In the genomic region with DNA sequence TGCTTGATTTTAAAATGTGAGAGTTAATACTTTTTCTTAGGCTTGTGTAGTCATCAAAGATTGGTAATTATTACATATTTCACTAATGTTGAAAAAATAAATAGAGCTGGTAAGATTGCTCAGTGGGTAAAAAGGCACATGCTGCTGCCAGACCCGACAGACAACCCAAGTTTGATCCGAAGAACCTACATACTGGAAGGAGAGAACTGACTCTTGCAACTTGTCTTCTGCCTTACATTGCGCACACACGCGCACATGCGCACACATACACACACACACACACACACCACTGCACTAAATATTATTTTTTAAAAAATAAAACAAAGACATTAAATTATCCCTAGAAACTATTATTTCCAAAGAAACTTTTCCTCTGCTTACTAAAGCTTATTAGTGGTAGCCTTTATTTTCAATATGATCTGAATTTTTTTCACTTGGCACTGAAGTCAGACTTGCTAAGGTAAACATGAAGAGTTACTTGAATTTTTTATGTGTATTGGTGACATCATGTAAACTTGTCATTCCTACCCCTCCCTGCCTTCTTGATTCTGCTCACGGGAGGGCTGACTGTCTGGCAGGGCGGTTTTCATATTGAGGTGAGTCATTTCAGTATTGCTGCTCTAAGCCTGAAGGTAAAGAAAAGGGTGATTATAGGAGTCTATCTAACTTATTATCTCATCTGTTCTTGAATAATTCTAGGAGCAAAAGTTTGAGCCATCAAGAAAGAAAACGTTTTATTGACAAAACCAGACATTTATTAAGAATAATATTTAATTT, we compare ENCODE assay signal across 8 mouse cellular contexts. TPM values are rescaled to one million over a fixed set of nuclear protein-coding genes. Genes with fewer than 3 reads are reported as not detected.
A peak's percentile ranks its signal among the peaks of the same experiment; 100 is the strongest.
DNase-seq lines count a peak whose midpoint lies in the region; ATAC-seq and TF ChIP-seq lines count a peak whose summit lies in the region.

No protein-coding gene starts in this region.

- H3K9ac ChIP-seq in CH12.LX (ENCODE audit: insufficient read depth, low read depth): peak overlapping the region; percentile 54
- no peak overlapping the region for H3K9ac ChIP-seq in forebrain, embryonic 16.5 days (replicated peaks; ENCODE audit: low read depth, low read length)

- no peak for DNase-seq in heart, embryonic 10.5 days (ENCODE audit: low spot score)
- DNase-seq in heart, adult 11 months: no peak
- peak; percentile 74 for DNase-seq in CH12.LX (ENCODE audit: extremely low read depth)
- DNase-seq in embryo, embryonic 10 days (ENCODE audit: low spot score): no peak
- DNase-seq in right cerebral cortex, adult 2 months (ENCODE audit: low spot score in 2 of 2): no peak
- DNase-seq in yolk sac, embryonic 10.5 days (ENCODE audit: low spot score): no peak

- WGBS in heart, embryonic 10.5 days: 73% methylated on average over 9 of the region's 9 CpGs
- 71% methylated on average over 9 of the region's 9 CpGs for WGBS in forebrain, embryonic 16.5 days
- WGBS in macrophage (ENCODE audit: missing documents): 84% methylated on average over 9 of the region's 9 CpGs

- peaks cover 7% of the 10 kb centered on the region; the same call in 1 of the 2 replicates for H3K36me3 ChIP-seq in heart, embryonic 10.5 days
- H3K36me3 ChIP-seq in CH12.LX (replicated peaks in 1 of 2; ENCODE audit: control insufficient read depth in 1 of 2, insufficient read depth in 1 of 2, low read length in 1 of 2): peaks cover 0 to 16% of the 10 kb centered on the region in 2 experiments
- H3K36me3 ChIP-seq in forebrain, embryonic 16.5 days (ENCODE audit: control insufficient read depth, insufficient read depth): no peaks in the 10 kb centered on the region
- H3K36me3 ChIP-seq in macrophage (ENCODE audit: inconsistent target): no peaks in the 10 kb centered on the region

- no peak for TF ChIP-seq RAD21 in CH12.LX (IDR thresholded peaks at IDR 0.05; ENCODE audit: low read depth, low read length)

- peak overlapping the region; percentile 96 for H3K4me2 ChIP-seq in CH12.LX (ENCODE audit: insufficient read depth, low read depth, poor library complexity, severe bottlenecking)
- H3K4me2 ChIP-seq in forebrain, embryonic 16.5 days (ENCODE audit: low read length): peak overlapping the region; percentile 45

- dilution Hi-C loops in CH12.LX (cut with MboI; ENCODE audit: extremely low pct_ligation_motif_present, extremely low pct_unique_long_range_greater_than_20kb, low sequenced_read_pairs): no loop called here

- peaks cover 5% of the 10 kb centered on the region; the same call in 1 of the 2 replicates for H3K4me1 ChIP-seq in heart, embryonic 10.5 days
- peaks cover 4 to 40% of the 10 kb centered on the region in 2 experiments; a peak in 3 of 4 replicates for H3K4me1 ChIP-seq in CH12.LX (ENCODE audit: control insufficient read depth in 1 of 2, insufficient read depth in 2 of 2)
- H3K4me1 ChIP-seq in forebrain, embryonic 16.5 days (replicated peaks; ENCODE audit: control insufficient read depth, insufficient read depth, low read length): peaks cover 6% of the 10 kb centered on the region

- no peaks in the 10 kb centered on the region for H3K9me3 ChIP-seq in heart, embryonic 10.5 days
- H3K9me3 ChIP-seq in CH12.LX (replicated peaks; ENCODE audit: low read length): no peaks in the 10 kb centered on the region
- no peaks in the 10 kb centered on the region for H3K9me3 ChIP-seq in forebrain, embryonic 16.5 days (ENCODE audit: control insufficient read depth, low read length)

- TF ChIP-seq POLR2A in CH12.LX (IDR thresholded peaks at IDR 0.05; ENCODE audit: low read depth, low read length): no peak

- H3K79me2 ChIP-seq in CH12.LX (replicated peaks; ENCODE audit: control insufficient read depth, extremely low read depth, insufficient read depth, poor library complexity, severe bottlenecking) (peaks cover 23% of the 10 kb centered on the region), macrophage (ENCODE audit: inconsistent target) (peaks cover 62% of the 10 kb centered on the region)

- no peak overlapping the region for H3K27ac ChIP-seq in heart, embryonic 10.5 days
- H3K27ac ChIP-seq in CH12.LX (ENCODE audit: insufficient read depth, low read depth) (no peak overlapping the region), macrophage (no peak overlapping the region)
- no peak overlapping the region for H3K27ac ChIP-seq in forebrain, embryonic 16.5 days (ENCODE audit: low read length)

- H3K27me3 ChIP-seq in heart, embryonic 10.5 days (ENCODE audit: insufficient read depth, poor library complexity, severe bottlenecking): no peaks in the 10 kb centered on the region
- H3K27me3 ChIP-seq in CH12.LX (replicated peaks): no peaks in the 10 kb centered on the region
- H3K27me3 ChIP-seq in forebrain, embryonic 16.5 days (replicated peaks; ENCODE audit: control insufficient read depth, insufficient read depth, low read length): no peaks in the 10 kb centered on the region

- TF ChIP-seq CTCF in CH12.LX (conservative IDR thresholded peaks at IDR 0.05 in 1 of 2, IDR thresholded peaks at IDR 0.05 in 1 of 2; ENCODE audit: low read depth in 2 of 2, low read length in 2 of 2): no peak

- H3K4me3 ChIP-seq in heart, embryonic 10.5 days: peak overlapping the region; percentile 97
- peak overlapping the region in 2 of 3 experiments; percentile 73 to 85 for H3K4me3 ChIP-seq in CH12.LX (replicated peaks in 1 of 3; ENCODE audit: low read depth in 2 of 3, low read length in 2 of 3, poor library complexity in 1 of 3)
- H3K4me3 ChIP-seq in forebrain, embryonic 16.5 days (replicated peaks; ENCODE audit: low read length): peak overlapping the region; percentile 23
- H3K4me3 ChIP-seq in macrophage (ENCODE audit: inconsistent target): peak overlapping the region; percentile 90

- no peak for ATAC-seq in forebrain, embryonic 16.5 days

- TF ChIP-seq EP300 in CH12.LX (IDR thresholded peaks at IDR 0.05; ENCODE audit: low read length): peak; percentile 61; the same call in 1 of the 2 replicates

- in situ Hi-C loops in CH12.LX (cut with MboI; ENCODE audit: low pct_ligation_motif_present, low pct_unique_long_range_greater_than_20kb, low sequenced_read_pairs): no loop called here

TF ChIP-seq in CH12.LX, 34 proteins besides CTCF, POLR2A, EP300 and RAD21 (continues in another document):
- TF ChIP-seq MXI1 (IDR thresholded peaks at IDR 0.05; ENCODE audit: low read depth, low read length): peak; percentile 50; the same call in 1 of the 2 replicates
- TF ChIP-seq BHLHE40 (IDR thresholded peaks at IDR 0.05; ENCODE audit: low read depth, low read length): peak; percentile 91
- TF ChIP-seq JUN (IDR thresholded peaks at IDR 0.05; ENCODE audit: insufficient read depth, low read depth, low read length): peak; percentile 73
- no peak for TF ChIP-seq SMC3 (IDR thresholded peaks at IDR 0.05; ENCODE audit: low read depth, low read length)
- peak; percentile 92 for TF ChIP-seq JUND (conservative IDR thresholded peaks at IDR 0.05; ENCODE audit: low read depth, low read length)
- peak; percentile 36; the same call in 1 of the 2 replicates for TF ChIP-seq SIN3A (IDR thresholded peaks at IDR 0.05; ENCODE audit: low read length)
- TF ChIP-seq HCFC1 (IDR thresholded peaks at IDR 0.05; ENCODE audit: low read depth, low read length): no peak
- TF ChIP-seq GABPA (IDR thresholded peaks at IDR 0.05; ENCODE audit: insufficient replicate concordance, low read depth, low read length): no peak
- TF ChIP-seq MAFK (IDR thresholded peaks at IDR 0.05; ENCODE audit: insufficient replicate concordance, low read length): no peak
- TF ChIP-seq UBTF (IDR thresholded peaks at IDR 0.05; ENCODE audit: low read depth, low read length): no peak
- TF ChIP-seq USF2 (conservative IDR thresholded peaks at IDR 0.05; ENCODE audit: low read depth, low read length): no peak
- TF ChIP-seq IRF4 (IDR thresholded peaks at IDR 0.05; ENCODE audit: low read depth, low read length): peak; percentile 92
- TF ChIP-seq ETS1 (conservative IDR thresholded peaks at IDR 0.05; ENCODE audit: low read depth, low read length): 0 out of 2 replicates have a peak, but pooled peaks have one; percentile 48
- no peak for TF ChIP-seq ELF1 (IDR thresholded peaks at IDR 0.05; ENCODE audit: low read depth, low read length)

RNA-seq across cellular contexts. Expression of a gene that starts 1.6 kb away (rescaled TPM):
- polyA plus RNA-seq in heart, embryonic 10.5 days (2016; fragmentation: Nextera tagmentation; extraction: Ambion mirVana): 23.7 and 26.6 TPM in 2 replicates
- total RNA-seq in CH12.LX (2012; rRNA removed) (11.4 and 11.9 TPM in 2 replicates), CH12.LX (2014; rRNA removed) (15.6 and 16.1 TPM in 2 replicates)
- polyA plus RNA-seq in CH12.LX (2012; ENCODE audit: insufficient read length, low read depth) (16.6 and 20.7 TPM in 2 replicates), macrophage (2018) (24.7 to 33.3 TPM (median 25.8 TPM) in 3 replicates)
- 39.0 and 44.7 TPM in 2 replicates for polyA plus RNA-seq in forebrain, embryonic 16.5 days (2015; fragmentation: Nextera tagmentation; extraction: Ambion mirVana)
- 100 to 1,000 TPM; 113 to 168 (median 140) TPM for total RNA-seq in macrophage (2018; cell fraction: chromatin; rRNA removed)
- total RNA-seq in macrophage (2018; cell fraction: cytosol; rRNA removed): 10 to 100 TPM; 29.2 to 49.2 (median 39.1) TPM
- 100 to 1,000 TPM in 11 of 26 experiments, 10 to 100 TPM in 15; 70.2 to 163 (median 92.7) TPM for total RNA-seq in macrophage (2018; cell fraction: nucleus; rRNA removed)

RNA-seq across cellular contexts. Expression of a gene that starts 37.9 kb away (rescaled TPM):
- 23.5 and 34.5 TPM in 2 replicates for polyA plus RNA-seq in heart, embryonic 10.5 days (2016; fragmentation: Nextera tagmentation; extraction: Ambion mirVana)
- 21.0 and 28.0 TPM in 2 replicates for total RNA-seq in CH12.LX (2012; rRNA removed)
- 38.3 and 40.4 TPM in 2 replicates for total RNA-seq in CH12.LX (2014; rRNA removed)
- polyA plus RNA-seq in CH12.LX (2012; ENCODE audit: insufficient read length, low read depth): 22.2 and 27.7 TPM in 2 replicates
- polyA plus RNA-seq in forebrain, embryonic 16.5 days (2015; fragmentation: Nextera tagmentation; extraction: Ambion mirVana): 38.6 and 40.4 TPM in 2 replicates
- total RNA-seq in macrophage (2018; cell fraction: chromatin; rRNA removed): 10 to 100 TPM in 24 of 26 experiments, 1 to 10 TPM in 2; 7.0 to 97.8 (median 46.3) TPM
- total RNA-seq in macrophage (2018; cell fraction: cytosol; rRNA removed): 10 to 100 TPM; 14.3 to 42.4 (median 30.2) TPM
- total RNA-seq in macrophage (2018; cell fraction: nucleus; rRNA removed): 10 to 100 TPM; 13.2 to 63.0 (median 33.8) TPM
- polyA plus RNA-seq in macrophage (2018): 18.4 to 30.2 TPM (median 22.9 TPM) in 3 replicates

RNA-seq across cellular contexts. Expression of a gene that starts 38.2 kb away (rescaled TPM):
- 122 and 149 TPM in 2 replicates for polyA plus RNA-seq in heart, embryonic 10.5 days (2016; fragmentation: Nextera tagmentation; extraction: Ambion mirVana)
- 163 and 168 TPM in 2 replicates for total RNA-seq in CH12.LX (2012; rRNA removed)
- total RNA-seq in CH12.LX (2014; rRNA removed): 264 and 297 TPM in 2 replicates
- 148 and 164 TPM in 2 replicates for polyA plus RNA-seq in CH12.LX (2012; ENCODE audit: insufficient read length, low read depth)
- polyA plus RNA-seq in forebrain, embryonic 16.5 days (2015; fragmentation: Nextera tagmentation; extraction: Ambion mirVana): 119 and 129 TPM in 2 replicates
- total RNA-seq in macrophage (2018; cell fraction: chromatin; rRNA removed): 100 to 1,000 TPM in 3 of 26 experiments, 10 to 100 TPM in 23; 27.1 to 130 (median 68.4) TPM
- 10 to 100 TPM; 19.7 to 50.0 (median 25.7) TPM for total RNA-seq in macrophage (2018; cell fraction: cytosol; rRNA removed)
- total RNA-seq in macrophage (2018; cell fraction: nucleus; rRNA removed): 10 to 100 TPM; 18.1 to 97.0 (median 42.0) TPM
- polyA plus RNA-seq in macrophage (2018): 25.9 to 31.3 TPM (median 28.1 TPM) in 3 replicates

Comparison
In these comparisons a context has a peak if more than half of its experiments do, and no peak if none do; other contexts are left out.
1. H3K4me3 ChIP-seq: peak in every context shown above with its lines; median percentile 97 in heart, embryonic 10.5 days; 90 in macrophage; 79 in CH12.LX; 23 in forebrain, embryonic 16.5 days.